14 mouse cellular contexts compared by ENCODE assay signal in the genomic region with DNA sequence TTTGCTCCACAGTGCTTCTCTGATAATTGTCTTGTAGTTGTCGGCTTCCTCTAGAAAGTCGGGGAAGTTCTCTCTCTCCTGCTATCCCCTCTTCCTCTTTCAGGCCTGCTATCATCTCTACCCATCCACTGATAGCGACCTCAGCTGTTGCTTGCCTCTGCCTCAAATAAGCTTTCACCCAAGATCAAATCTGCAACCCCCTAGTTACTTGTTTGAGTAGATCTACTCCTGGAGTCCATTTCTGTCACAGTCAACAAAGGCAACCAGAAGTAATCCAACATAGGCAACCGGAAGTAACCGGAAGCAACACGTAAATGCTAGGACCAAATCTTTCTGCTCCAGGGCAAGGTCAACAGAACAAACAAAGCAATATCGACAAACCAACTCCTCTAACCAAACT. TPM values are rescaled to one million over a fixed set of nuclear protein-coding genes. Genes with fewer than 3 reads are reported as not detected.
"Had no signal": no experiment of that assay in that cellular context is flagged by ENCODE, and none has a peak within 500 bp of the region (broad histone marks: within the 10 kb centered on the region; RNA-seq: fewer than 3 reads in every experiment).

No protein-coding gene starts in this region.

- H3K9ac ChIP-seq: kidney, embryonic 15.5 days; liver, embryonic 13.5 days had no signal

- H3K4me2 ChIP-seq: kidney, embryonic 15.5 days; liver, embryonic 13.5 days; midbrain, embryonic 11.5 days had no signal

- H3K27ac ChIP-seq: kidney, embryonic 15.5 days; left cerebral cortex, adult 2 months; liver, embryonic 13.5 days; macrophage had no signal

- H3K27me3 ChIP-seq: kidney, embryonic 15.5 days; liver, embryonic 13.5 days had no signal

- DNase-seq: kidney, postnatal 14 days; kidney, postnatal 4 days; layer of hippocampus, postnatal 36 days; liver, embryonic 13.5 days; lung, adult 2 months; lung, postnatal 14 days; midbrain, embryonic 14.5 days; thymus, adult 18-20 months; thymus, postnatal 36 days had no signal

- H3K36me3 ChIP-seq: kidney, embryonic 15.5 days; liver, embryonic 13.5 days had no signal

- H3K9me3 ChIP-seq: kidney, embryonic 15.5 days; liver, embryonic 13.5 days had no signal

- H3K4me3 ChIP-seq: kidney, embryonic 15.5 days; left cerebral cortex, adult 2 months; liver, embryonic 13.5 days had no signal

RNA-seq across cellular contexts. Expression of a gene that starts 50.2 kb away (rescaled TPM):
- total RNA-seq: megakaryocyte-erythroid progenitor cell, adult 5-6 weeks had no signal
- polyA plus RNA-seq: midbrain, embryonic 11.5 days; midbrain, embryonic 14.5 days had no signal
